Mouse (Mus musculus) limb, embryonic 14.5 days (tissue): ENCODE data around the gene Omt2a. TPM values are rescaled to one million over a fixed set of nuclear protein-coding genes. Genes with fewer than 3 reads are reported as not detected.
"Not testable (repeated sequence)": the region's sequence is repeated elsewhere in the genome, so short reads cannot be mapped to it uniquely, and the experiment has no call there.

Experiments
- ATAC-seq: fragments of 200-750 bp; cut with Nextera tagmentation; 2 replicates; pipeline ENCODE4 v1.8.0; 2017; ENCODE audit warnings: low read depth, moderate number of reproducible peaks, moderate TSS enrichment; ENCODE audit not compliant: low FRiP score
- DNase-seq: peaks from one replicate; pipeline ENCODE4 v3.0.0-alpha.2; 2015; ENCODE audit warnings: low spot score
- H3K27ac ChIP-seq: fragments of 300-500 bp; sonication (generic); replicated peaks from 2 replicates; pipeline ENCODE4 v1.5.1; 2014; ENCODE audit warnings: low read depth, mild to moderate bottlenecking, low read length, moderate library complexity, mixed read lengths
- H3K27me3 ChIP-seq: fragments of 300-500 bp; sonication (generic); 2 replicates; pipeline ENCODE4 v1.6.1; 2014; ENCODE audit warnings: low read length, mixed read lengths; ENCODE audit not compliant: control insufficient read depth, insufficient read depth
- H3K36me3 ChIP-seq: fragments of 300-500 bp; sonication (generic); 2 replicates; pipeline ENCODE4 v1.6.1; 2014; ENCODE audit warnings: mild to moderate bottlenecking, low read length, moderate library complexity, mixed read lengths; ENCODE audit not compliant: control insufficient read depth, insufficient read depth
- H3K4me1 ChIP-seq: fragments of 300-500 bp; sonication (generic); 2 replicates; pipeline ENCODE4 v1.6.1; 2014; ENCODE audit warnings: antibody characterized with exemption, low read length, mixed read lengths; ENCODE audit not compliant: control insufficient read depth, insufficient read depth
- H3K4me2 ChIP-seq: fragments of 300-500 bp; sonication (generic); replicated peaks from 2 replicates; pipeline ENCODE4 v1.6.1; 2014; ENCODE audit warnings: low read depth, mild to moderate bottlenecking, low read length, moderate library complexity; ENCODE audit not compliant: severe bottlenecking
- H3K4me3 ChIP-seq: fragments of 300-500 bp; sonication (generic); replicated peaks from 2 replicates; pipeline ENCODE4 v1.5.1; 2014; ENCODE audit warnings: low read length
- H3K9ac ChIP-seq: fragments of 300-500 bp; sonication (generic); 2 replicates; pipeline ENCODE4 v1.6.1; 2014; ENCODE audit warnings: mild to moderate bottlenecking, low read depth, low read length, moderate library complexity; ENCODE audit not compliant: severe bottlenecking
- H3K9me3 ChIP-seq: fragments of 300-500 bp; sonication (generic); 2 replicates; pipeline ENCODE4 v1.6.1; 2016; ENCODE audit warnings: low read length; ENCODE audit not compliant: control insufficient read depth
- WGBS: fragments of 180-500 bp; shearing (Covaris S2); extraction: QIAGEN DNeasy Blood & Tissue Kit; methylation state at CpG from one replicate; pipeline ENCODE4 v1.1.7; 2014; 5-methylcytosine and 5-hydroxymethylcytosine counted together
- polyA plus RNA-seq, 2 experiments: library from polyadenylated mRNA; depleted of rRNA in 1 of 2; stranded (reverse) in 1 of 2; unstranded in 1 of 2; fragments of >200 nt; fragmentation: Nextera tagmentation in 1 of 2; extraction: Ambion mirVana in 1 of 2; gene quantifications; 2 replicates each; pipeline versions ENCODE4 v1.2.1 to v1.2.3; 2012 to 2014

The Omt2a gene
- polyA plus RNA-seq, 2 experiments, result not detected

- H3K36me3 ChIP-seq, H3K27me3 ChIP-seq, H3K27ac ChIP-seq, H3K4me1 ChIP-seq, H3K9ac ChIP-seq, H3K4me2 ChIP-seq, H3K4me3 ChIP-seq, H3K9me3 ChIP-seq, DNase-seq, ATAC-seq: not testable (repeated sequence)
- no CpG with 5 or more reads among the region's 1 CpGs for WGBS
These were observed 25.5 kb downstream of the Omt2a start for GRCm38 (mm10) chr9:78289063-78289462.

- WGBS, result 76% methylated on average over 3 of the region's 4 CpGs
These were observed 32.4 kb downstream of the Omt2a start for GRCm38 (mm10) chr9:78282002-78282711.

DNA sequence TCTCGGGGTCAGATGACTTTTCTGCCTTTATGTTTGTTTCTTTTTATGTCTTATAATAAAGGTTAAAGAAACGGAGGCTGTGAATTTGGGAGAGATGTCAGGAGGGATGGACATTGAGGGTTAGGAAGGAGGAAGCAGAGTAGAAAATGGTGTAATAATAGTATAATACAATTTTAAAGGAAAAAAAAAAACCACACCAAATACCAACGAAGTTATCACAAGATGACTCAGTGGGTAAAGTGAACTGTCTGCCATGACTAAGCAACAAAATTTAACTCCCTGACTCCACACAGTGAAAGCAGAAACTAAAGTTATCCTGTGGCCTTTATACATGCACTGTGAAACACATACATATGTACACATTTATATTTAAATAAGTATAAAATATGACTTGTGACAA, 43.7 kb downstream of the Omt2a start:
- DNase-seq, H3K9me3 ChIP-seq, ATAC-seq, H3K4me3 ChIP-seq, H3K27me3 ChIP-seq, H3K4me1 ChIP-seq, H3K27ac ChIP-seq, H3K36me3 ChIP-seq, H3K4me2 ChIP-seq, H3K9ac ChIP-seq: not testable (repeated sequence)
- 77% methylated on average over 3 of the region's 3 CpGs for WGBS

More at GRCm38 (mm10) chr9:78282002-78282711, 32.4 kb downstream of the Omt2a start:
- H3K4me3 ChIP-seq, H3K27ac ChIP-seq, H3K4me1 ChIP-seq, H3K27me3 ChIP-seq, H3K9ac ChIP-seq, ATAC-seq, H3K9me3 ChIP-seq, DNase-seq, H3K36me3 ChIP-seq, H3K4me2 ChIP-seq: not testable (repeated sequence)

Other genes with a start within 250 kb of the Omt2a start
- gene Fbxo9, start 205.7 kb downstream of the Omt2a start, polyA plus RNA-seq (2012; rRNA removed), result 61.4 and 65.6 TPM in 2 replicates
- 43.6 and 44.2 TPM in 2 replicates for gene Fbxo9, start 205.7 kb downstream of the Omt2a start, polyA plus RNA-seq (2014; fragmentation: Nextera tagmentation; extraction: Ambion mirVana)
- gene Ick, start 205.6 kb downstream of the Omt2a start, polyA plus RNA-seq (2012; rRNA removed), result 31.0 and 35.2 TPM in 2 replicates
- gene Ick, start 205.6 kb downstream of the Omt2a start, polyA plus RNA-seq (2014; fragmentation: Nextera tagmentation; extraction: Ambion mirVana), result 25.4 and 29.3 TPM in 2 replicates
- gene Gsta4, start 132.0 kb downstream of the Omt2a start, polyA plus RNA-seq (2012; rRNA removed), result 35.2 and 47.5 TPM in 2 replicates
- 68.2 and 76.4 TPM in 2 replicates for gene Gsta4, start 132.0 kb downstream of the Omt2a start, polyA plus RNA-seq (2014; fragmentation: Nextera tagmentation; extraction: Ambion mirVana)
- gene Gsta1, start 84.1 kb downstream of the Omt2a start, polyA plus RNA-seq (2012; rRNA removed), result 0.55 TPM in 1 of 2 replicates, not detected in the other
- 0.90 and 3.2 TPM in 2 replicates for gene Gsta1, start 84.1 kb downstream of the Omt2a start, polyA plus RNA-seq (2014; fragmentation: Nextera tagmentation; extraction: Ambion mirVana)
- 0.42 and 0.70 TPM in 2 replicates for gene Gm3776, start 57.7 kb downstream of the Omt2a start, polyA plus RNA-seq (2012; rRNA removed)
- 1.5 and 2.6 TPM in 2 replicates for gene Gm3776, start 57.7 kb downstream of the Omt2a start, polyA plus RNA-seq (2014; fragmentation: Nextera tagmentation; extraction: Ambion mirVana)
- not detected in 2 replicates for gene Gm10639, start 24.9 kb downstream of the Omt2a start, polyA plus RNA-seq (2012; rRNA removed)
- gene Gm10639, start 24.9 kb downstream of the Omt2a start, polyA plus RNA-seq (2014; fragmentation: Nextera tagmentation; extraction: Ambion mirVana), result not detected in 2 replicates
- gene Omt2b, start 12.8 kb upstream of the Omt2a start, polyA plus RNA-seq (2012; rRNA removed), result not detected in 2 replicates
- not detected in 2 replicates for gene Omt2b, start 12.8 kb upstream of the Omt2a start, polyA plus RNA-seq (2014; fragmentation: Nextera tagmentation; extraction: Ambion mirVana)
- 1.2 and 3.0 TPM in 2 replicates for gene Gsta2, start 41.0 kb upstream of the Omt2a start, polyA plus RNA-seq (2012; rRNA removed)
- 4.6 and 7.8 TPM in 2 replicates for gene Gsta2, start 41.0 kb upstream of the Omt2a start, polyA plus RNA-seq (2014; fragmentation: Nextera tagmentation; extraction: Ambion mirVana)
- gene Dppa5a, start 53.4 kb upstream of the Omt2a start, polyA plus RNA-seq (2012; rRNA removed), result 0.67 and 0.92 TPM in 2 replicates
- 0.70 and 0.76 TPM in 2 replicates for gene Dppa5a, start 53.4 kb upstream of the Omt2a start, polyA plus RNA-seq (2014; fragmentation: Nextera tagmentation; extraction: Ambion mirVana)
- 2.0 and 2.2 TPM in 2 replicates for gene Ooep, start 63.9 kb upstream of the Omt2a start, polyA plus RNA-seq (2012; rRNA removed)
- 3.6 TPM in 2 replicates for gene Ooep, start 63.9 kb upstream of the Omt2a start, polyA plus RNA-seq (2014; fragmentation: Nextera tagmentation; extraction: Ambion mirVana)
- gene Ddx43, start 81.0 kb upstream of the Omt2a start, polyA plus RNA-seq (2012; rRNA removed), result 0.72 and 1.0 TPM in 2 replicates
- gene Ddx43, start 81.0 kb upstream of the Omt2a start, polyA plus RNA-seq (2014; fragmentation: Nextera tagmentation; extraction: Ambion mirVana), result 0.26 and 0.43 TPM in 2 replicates
- 3.9 and 4.3 TPM in 2 replicates for gene Cgas, start 128.4 kb upstream of the Omt2a start, polyA plus RNA-seq (2012; rRNA removed)
- gene Cgas, start 128.4 kb upstream of the Omt2a start, polyA plus RNA-seq (2014; fragmentation: Nextera tagmentation; extraction: Ambion mirVana), result 2.4 and 2.8 TPM in 2 replicates
- 19.2 and 20.3 TPM in 2 replicates for gene Mto1, start 133.4 kb upstream of the Omt2a start, polyA plus RNA-seq (2012; rRNA removed)
- 22.7 and 23.3 TPM in 2 replicates for gene Mto1, start 133.4 kb upstream of the Omt2a start, polyA plus RNA-seq (2014; fragmentation: Nextera tagmentation; extraction: Ambion mirVana)
- 0.15 and 0.18 TPM in 2 replicates for gene Gm17324, start 134.0 kb upstream of the Omt2a start, polyA plus RNA-seq (2012; rRNA removed)
- gene Gm17324, start 134.0 kb upstream of the Omt2a start, polyA plus RNA-seq (2014; fragmentation: Nextera tagmentation; extraction: Ambion mirVana), result 0.39 and 0.83 TPM in 2 replicates
- gene Eef1a1, start 174.4 kb upstream of the Omt2a start, polyA plus RNA-seq (2012; rRNA removed), result 7,521 and 9,083 TPM in 2 replicates
- 6,070 and 6,314 TPM in 2 replicates for gene Eef1a1, start 174.4 kb upstream of the Omt2a start, polyA plus RNA-seq (2014; fragmentation: Nextera tagmentation; extraction: Ambion mirVana)